Comparison of ENCODE assay signal across 8 mouse cellular contexts in genomic region chr19:23139756-23140470, GRCm38 (mm10). TPM values are rescaled to one million over a fixed set of nuclear protein-coding genes. Genes with fewer than 3 reads are reported as not detected.
DNase-seq lines count a peak whose midpoint lies in the region; ATAC-seq and TF ChIP-seq lines count a peak whose summit lies in the region.

No protein-coding gene starts in this region.

- WGBS in liver, adult 2 months, result 16% methylated on average over 12 of the region's 12 CpGs
- WGBS in embryonic facial prominence, embryonic 12.5 days, result 40% methylated on average over 12 of the region's 12 CpGs
- WGBS in kidney, adult 2 months, result 23% methylated on average over 12 of the region's 12 CpGs
- 43% methylated on average over 12 of the region's 12 CpGs for WGBS in midbrain, embryonic 10.5 days

- peak overlapping the region; percentile 96 for H3K4me2 ChIP-seq in embryonic facial prominence, embryonic 12.5 days (replicated peaks)

- DNase-seq in liver, adult 2 months (ENCODE audit: extremely low read depth, low read depth, low spot score), result peak; percentile 92
- DNase-seq in liver, result no peak
- peak; percentile 92 for DNase-seq in kidney, adult 2 months
- DNase-seq in midbrain, embryonic 10.5 days (ENCODE audit: low spot score), result no peak
- no peak for DNase-seq in urinary bladder, postnatal 10 days (ENCODE audit: low spot score)
- DNase-seq in adrenal gland, postnatal 25 days, result no peak

- H3K27ac ChIP-seq in liver, adult 2 months (replicated peaks; ENCODE audit: insufficient read depth, low read depth, low read length), result peak overlapping the region; percentile 77
- H3K27ac ChIP-seq in embryonic facial prominence, embryonic 12.5 days, result no peak overlapping the region
- peak overlapping the region; percentile 100 for H3K27ac ChIP-seq in kidney, adult 2 months (ENCODE audit: insufficient read depth, low read depth, low read length)
- H3K27ac ChIP-seq in midbrain, embryonic 10.5 days (replicated peaks), result peak overlapping the region; percentile 82; the same call in 1 of the 2 replicates

- H3K4me3 ChIP-seq in liver, adult 2 months (ENCODE audit: insufficient read depth, low read depth, low read length), result peak overlapping the region; percentile 90
- H3K4me3 ChIP-seq in embryonic facial prominence, embryonic 12.5 days, result peak overlapping the region; percentile 62
- H3K4me3 ChIP-seq in kidney, adult 2 months (ENCODE audit: insufficient read depth, low read depth, low read length), result peak overlapping the region; percentile 94
- H3K4me3 ChIP-seq in midbrain, embryonic 10.5 days, result peak overlapping the region; percentile 68

- H3K79me2 ChIP-seq in liver, adult 2 months (ENCODE audit: control insufficient read depth, insufficient read depth, low read length), result peaks cover 33% of the 10 kb centered on the region

- H3K9me3 ChIP-seq in embryonic facial prominence, embryonic 12.5 days, result no peaks in the 10 kb centered on the region
- H3K9me3 ChIP-seq in midbrain, embryonic 10.5 days (replicated peaks), result no peaks in the 10 kb centered on the region

- no peak for ATAC-seq in embryonic facial prominence, embryonic 12.5 days (ENCODE audit: insufficient number of reproducible peaks, insufficient read depth, low FRiP score, low TSS enrichment)
- no peak for ATAC-seq in granulocyte monocyte progenitor cell, adult 5-6 weeks (replicated peaks; ENCODE audit: poor library complexity, severe bottlenecking)

- no peaks in the 10 kb centered on the region for H3K27me3 ChIP-seq in liver, adult 2 months (ENCODE audit: control insufficient read depth, insufficient read depth, low read length)
- peaks cover 44% of the 10 kb centered on the region for H3K27me3 ChIP-seq in embryonic facial prominence, embryonic 12.5 days
- no peaks in the 10 kb centered on the region for H3K27me3 ChIP-seq in kidney, adult 2 months (replicated peaks; ENCODE audit: control insufficient read depth, insufficient read depth, low read length)
- H3K27me3 ChIP-seq in midbrain, embryonic 10.5 days (ENCODE audit: low read depth, poor library complexity, severe bottlenecking), result peaks cover 78% of the 10 kb centered on the region

- no peak for TF ChIP-seq CTCF in liver, adult 2 months (IDR thresholded peaks at IDR 0.05; ENCODE audit: low read depth, low read length)
- no peak for TF ChIP-seq CTCF in kidney, adult 2 months (conservative IDR thresholded peaks at IDR 0.05; ENCODE audit: insufficient read depth, insufficient read length, low read depth, low read length)

- H3K9ac ChIP-seq in liver, adult 2 months (ENCODE audit: low read depth, low read length), result peak overlapping the region; percentile 86
- H3K9ac ChIP-seq in embryonic facial prominence, embryonic 12.5 days, result no peak overlapping the region

- no peaks in the 10 kb centered on the region for H3K36me3 ChIP-seq in liver, adult 2 months (ENCODE audit: control insufficient read depth, insufficient read depth, low read length)
- H3K36me3 ChIP-seq in embryonic facial prominence, embryonic 12.5 days, result no peaks in the 10 kb centered on the region
- no peaks in the 10 kb centered on the region for H3K36me3 ChIP-seq in kidney, adult 2 months (ENCODE audit: control insufficient read depth, insufficient read depth, low read length)
- H3K36me3 ChIP-seq in midbrain, embryonic 10.5 days, result no peaks in the 10 kb centered on the region

- H3K4me1 ChIP-seq in liver, adult 2 months (ENCODE audit: control insufficient read depth, insufficient read depth, low read length), result peaks cover 8% of the 10 kb centered on the region; the same call in 1 of the 2 replicates
- H3K4me1 ChIP-seq in embryonic facial prominence, embryonic 12.5 days, result peaks cover 28% of the 10 kb centered on the region
- H3K4me1 ChIP-seq in kidney, adult 2 months (ENCODE audit: control insufficient read depth, insufficient read depth, low read length), result peaks cover 6% of the 10 kb centered on the region; the same call in 1 of the 2 replicates
- peaks cover 44% of the 10 kb centered on the region for H3K4me1 ChIP-seq in midbrain, embryonic 10.5 days

- TF ChIP-seq POLR2A in liver, adult 2 months (IDR thresholded peaks at IDR 0.05; ENCODE audit: extremely low read depth, insufficient read depth, low read length), result no peak
- TF ChIP-seq POLR2A in kidney, adult 2 months (IDR thresholded peaks at IDR 0.05; ENCODE audit: low read depth, low read length), result no peak

RNA-seq across cellular contexts. Expression of gene Klf9, which starts 1.1 kb away (rescaled TPM):
- 75.0 and 81.6 TPM in 2 replicates for total RNA-seq in liver, adult 2 months (2014; rRNA removed)
- polyA plus RNA-seq in liver, adult 2 months (2012; rRNA removed), result 32.4 and 32.7 TPM in 2 replicates
- polyA plus RNA-seq in embryonic facial prominence, embryonic 12.5 days (2016; fragmentation: Nextera tagmentation; extraction: Ambion mirVana), result 2.6 and 2.8 TPM in 2 replicates
- 59.3 and 62.3 TPM in 2 replicates for polyA plus RNA-seq in kidney, adult 2 months (2012; rRNA removed)
- 0.87 and 0.91 TPM in 2 replicates for polyA plus RNA-seq in midbrain, embryonic 10.5 days (2016; fragmentation: Nextera tagmentation; extraction: Ambion mirVana)
- 11.2 and 14.9 TPM in 2 replicates for total RNA-seq in granulocyte monocyte progenitor cell, adult 5-6 weeks (2014; fragmentation: Nextera tagmentation)
- total RNA-seq in granulocyte monocyte progenitor cell, adult 5-6 weeks (2017), result 9.1 and 14.0 TPM in 2 replicates
- 72.2 and 72.8 TPM in 2 replicates for total RNA-seq in adrenal gland, postnatal 25 days (2021)

Comparison
In these comparisons a context has a peak if more than half of its experiments do, and no peak if none do; other contexts are left out.
1. DNase-seq: peak in liver, adult 2 months (single experiment) and kidney, adult 2 months (single experiment); none in liver (single experiment), midbrain, embryonic 10.5 days (single experiment), urinary bladder, postnatal 10 days (single experiment) and adrenal gland, postnatal 25 days (single experiment).
2. Peak in every context shown above with its lines, with median percentiles within 50 percentile points of each other: H3K4me3 ChIP-seq.